Mouse (Mus musculus) cerebral cortex, adult 2 months (tissue): Measurements from ENCODE around the gene Ifnz.

Experiments
- WGBS: fragments of 180-500 bp; shearing (Covaris S2); methylation state at CpG from one replicate; pipeline ENCODE4 v1.1.7; 2018; 5-methylcytosine and 5-hydroxymethylcytosine counted together

Gene Ifnz

DNA sequence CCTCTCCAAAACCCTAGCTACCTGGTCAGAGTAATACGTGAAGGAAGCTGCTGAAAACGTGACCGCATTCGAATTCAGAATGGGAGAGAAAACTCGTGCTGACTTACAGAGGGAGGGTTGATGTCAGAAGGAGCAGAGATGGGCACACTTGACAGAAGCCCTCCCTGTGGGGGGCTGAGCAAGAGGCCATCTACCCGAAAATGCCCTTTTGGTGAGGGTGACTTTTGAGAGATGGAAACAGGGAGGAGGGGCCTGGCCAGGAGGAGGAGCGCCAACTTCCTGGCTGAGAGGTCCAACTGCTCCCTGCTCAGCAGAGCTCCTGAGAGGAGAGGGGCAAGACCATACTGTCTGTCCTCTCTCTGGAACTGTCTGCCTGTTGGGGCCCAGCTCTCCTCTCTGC is at the start of gene Ifnz:
Gene Ifnz (plus strand): TSS at position 301 of the 400 bp plus-strand sequence.
- WGBS = 18% methylated on average over 4 of the region's 7 CpGs

DNA sequence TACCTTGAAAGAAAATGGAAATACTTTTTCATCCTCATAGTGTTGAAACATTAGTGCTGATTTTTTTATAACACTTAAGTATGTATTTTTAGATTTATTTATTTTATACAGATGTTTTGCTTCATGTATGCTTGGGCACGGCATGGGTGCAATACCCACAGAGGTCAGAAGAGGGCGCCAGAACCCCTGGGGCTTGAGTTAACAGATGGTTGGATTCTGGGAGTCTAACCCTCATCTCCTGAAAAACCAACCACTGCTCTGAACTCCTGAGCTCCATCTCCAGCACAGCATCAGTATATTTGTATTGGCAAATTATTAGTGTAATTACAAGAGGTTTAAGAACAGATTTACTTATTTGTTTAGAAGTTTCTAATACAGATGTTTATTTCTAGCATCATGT is 43.5 kb upstream of the Ifnz start:
- WGBS = 6% methylated on average over 2 of the region's 2 CpGs

DNA sequence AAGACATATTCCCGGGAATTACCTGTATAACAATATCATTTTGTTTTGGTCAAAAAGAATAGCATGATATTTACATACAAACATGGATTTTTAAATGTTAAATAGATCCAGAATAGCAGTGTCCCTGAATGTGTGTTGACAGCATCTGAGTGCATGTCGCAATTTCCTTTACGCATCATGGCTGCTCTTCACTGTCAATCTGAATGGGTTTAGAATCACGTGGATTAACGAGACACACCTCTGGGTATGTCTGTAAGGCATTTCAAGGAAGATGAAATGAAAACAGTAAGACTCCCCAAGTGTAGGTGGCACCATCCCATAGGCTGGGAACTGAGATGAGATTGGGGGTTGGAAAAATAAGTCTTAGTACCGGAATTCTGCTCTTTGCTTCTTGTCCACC is 42.9 kb upstream of the Ifnz start:
- WGBS = 87% methylated on average over 6 of the region's 6 CpGs

DNA sequence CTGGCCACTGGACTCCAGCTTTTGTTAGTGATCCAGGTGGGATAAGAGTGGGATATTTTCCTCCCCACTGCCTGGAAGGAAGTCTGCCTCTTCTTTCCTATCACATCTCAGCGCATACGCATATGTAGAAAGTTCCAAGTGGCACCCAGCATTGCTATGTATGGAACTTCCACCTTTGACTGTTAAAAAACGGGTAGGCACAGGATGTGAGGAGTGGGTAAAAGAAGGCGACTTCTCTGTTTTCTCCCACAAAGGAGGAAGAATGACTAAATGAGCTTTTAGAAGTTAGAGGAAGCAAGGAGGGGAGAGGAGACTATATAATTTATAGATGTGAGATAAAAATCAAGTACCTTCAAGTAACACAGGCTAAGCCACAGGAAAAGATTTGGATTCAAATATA is 40.5 kb upstream of the Ifnz start:
- 91% methylated on average over 4 of the region's 4 CpGs for WGBS

DNA sequence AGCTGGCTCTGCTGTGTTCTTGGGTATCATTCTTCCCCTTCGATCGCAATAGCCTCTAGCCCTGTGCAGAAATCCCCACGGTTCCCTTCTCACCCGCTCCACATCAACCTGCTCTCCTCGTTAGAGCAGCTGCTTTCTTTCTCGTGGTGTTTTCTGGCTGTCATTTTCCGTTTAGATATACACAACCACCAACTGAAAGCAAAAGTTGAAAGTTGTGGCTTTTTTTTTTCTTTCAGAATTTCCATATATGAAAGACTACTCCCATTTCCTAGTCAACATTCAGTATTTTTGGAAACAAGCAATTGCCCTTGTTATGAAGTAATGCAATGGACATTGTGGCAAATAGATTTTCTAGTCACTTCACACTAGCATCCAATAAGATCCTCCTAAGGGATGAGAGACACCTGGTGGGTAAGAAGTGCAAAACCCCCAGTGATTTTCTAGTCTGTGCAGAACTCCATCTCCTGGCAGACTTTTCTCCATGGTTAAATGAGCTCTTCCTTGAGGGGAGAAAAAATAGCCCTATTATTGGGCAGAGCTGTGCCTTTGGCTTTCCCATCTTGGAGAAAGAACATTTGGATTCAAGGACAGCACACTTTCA is 39.1 kb upstream of the Ifnz start:
- 70% methylated on average over 7 of the region's 7 CpGs for WGBS

DNA sequence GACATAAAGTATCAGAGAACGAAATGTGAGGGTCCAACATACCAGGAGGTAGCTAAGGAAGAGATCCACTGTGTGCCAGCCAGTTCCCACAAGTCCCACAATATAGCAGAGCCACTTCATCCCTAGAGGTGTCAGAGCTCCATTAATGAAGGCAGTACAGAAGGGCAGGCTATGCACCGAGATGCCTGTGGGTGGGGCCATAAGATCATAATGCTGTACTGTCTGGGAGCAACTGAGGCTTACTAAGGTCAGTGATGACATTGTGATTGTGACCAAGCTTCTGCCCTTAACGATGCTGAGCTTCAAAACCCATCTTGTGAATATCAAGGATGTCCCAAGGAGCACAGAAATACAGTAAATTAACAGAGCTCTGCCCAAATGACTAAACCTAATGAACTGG is 37.7 kb upstream of the Ifnz start:
- 56% methylated on average over 3 of the region's 3 CpGs for WGBS

DNA sequence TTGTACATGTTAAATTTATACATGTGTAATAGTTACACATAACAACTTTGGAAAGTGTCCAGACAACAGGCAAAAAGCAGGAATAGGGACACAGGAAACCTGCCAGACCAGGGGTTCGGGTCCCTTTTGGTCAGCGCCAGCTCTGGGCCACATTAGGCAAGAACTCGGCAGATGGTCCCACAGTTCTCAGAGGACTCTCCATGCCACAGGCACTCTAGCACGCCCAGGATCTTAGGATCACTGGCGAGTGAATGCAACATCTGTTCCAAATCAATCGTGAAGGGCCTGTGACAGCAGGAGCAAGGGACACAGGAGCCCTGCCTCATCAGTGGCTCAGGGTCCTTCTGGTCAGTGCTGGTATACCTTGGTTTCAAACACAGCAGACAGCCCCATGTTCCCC is 32.0 kb upstream of the Ifnz start:
- WGBS = 81% methylated on average over 6 of the region's 6 CpGs

DNA sequence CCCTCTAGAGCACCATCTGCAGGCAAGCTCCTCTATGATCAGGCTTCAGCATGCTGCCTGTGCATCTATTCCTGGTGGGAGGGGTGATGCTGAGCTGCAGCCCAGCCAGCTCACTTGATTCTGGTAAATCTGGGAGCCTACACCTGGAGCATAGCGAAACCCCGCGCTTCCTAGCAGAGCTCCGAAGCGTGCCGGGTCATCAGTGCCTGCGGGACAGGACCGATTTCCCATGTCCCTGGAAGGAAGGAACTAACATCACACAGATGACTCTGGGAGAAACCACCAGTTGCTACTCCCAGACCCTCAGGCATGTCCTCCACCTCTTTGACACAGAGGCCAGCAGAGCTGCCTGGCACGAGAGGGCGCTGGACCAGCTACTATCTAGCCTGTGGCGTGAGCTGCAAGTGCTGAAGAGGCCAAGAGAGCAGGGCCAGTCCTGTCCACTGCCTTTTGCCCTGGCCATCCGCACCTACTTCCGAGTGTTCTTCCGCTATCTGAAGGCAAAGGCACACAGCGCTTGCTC is 27.1 kb upstream of the Ifnz start, which contains the start of gene Gm13271:
Gene Gm13271 (plus strand): TSS at position 51 of the 523 bp plus-strand sequence.
- 85% methylated on average over 15 of the region's 15 CpGs for WGBS

DNA sequence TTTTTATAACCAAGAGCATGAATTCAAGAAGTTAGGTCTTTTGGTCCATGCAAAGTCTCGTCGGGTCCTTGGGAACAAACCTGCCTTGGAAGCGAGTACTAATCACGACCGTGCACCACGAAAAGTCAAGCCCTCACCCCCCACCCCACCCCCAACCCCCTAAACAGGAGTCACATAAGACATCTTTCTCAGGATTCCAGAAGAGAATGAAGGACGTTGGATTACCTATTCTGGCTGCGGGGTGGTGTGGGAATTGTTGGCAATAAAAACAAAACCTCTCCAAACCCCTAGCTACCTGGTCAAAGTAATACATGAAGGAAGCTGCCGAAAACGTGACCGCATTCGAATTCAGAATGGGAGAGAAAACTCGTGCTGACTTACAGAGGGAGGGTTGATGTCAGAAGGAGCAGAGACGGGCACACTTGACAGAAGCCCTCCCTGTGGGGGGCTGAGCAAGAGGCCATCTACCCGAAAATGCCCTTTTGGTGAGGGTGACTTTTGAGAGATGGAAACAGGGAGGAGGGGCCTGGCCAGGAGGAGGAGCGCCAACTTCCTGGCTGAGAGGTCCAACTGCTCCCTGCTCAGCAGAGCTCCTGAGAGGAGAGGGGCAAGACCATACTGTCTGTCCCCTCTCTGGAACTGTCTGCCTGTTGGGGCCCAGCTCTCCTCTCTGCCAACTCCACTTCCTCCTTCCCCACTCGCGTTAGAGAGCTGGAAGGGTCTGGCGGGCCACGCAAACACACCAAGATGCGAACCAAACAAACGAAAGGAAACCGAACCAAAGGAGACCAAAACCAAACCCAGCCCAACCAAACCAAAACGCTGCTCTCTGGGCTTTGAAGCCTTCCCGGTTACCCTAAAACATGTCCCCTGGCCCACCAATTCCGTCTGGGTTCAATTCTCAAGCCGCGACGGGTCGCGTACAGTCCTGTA is 25.1 kb upstream of the Ifnz start:
- 12% methylated on average over 29 of the region's 31 CpGs for WGBS

DNA sequence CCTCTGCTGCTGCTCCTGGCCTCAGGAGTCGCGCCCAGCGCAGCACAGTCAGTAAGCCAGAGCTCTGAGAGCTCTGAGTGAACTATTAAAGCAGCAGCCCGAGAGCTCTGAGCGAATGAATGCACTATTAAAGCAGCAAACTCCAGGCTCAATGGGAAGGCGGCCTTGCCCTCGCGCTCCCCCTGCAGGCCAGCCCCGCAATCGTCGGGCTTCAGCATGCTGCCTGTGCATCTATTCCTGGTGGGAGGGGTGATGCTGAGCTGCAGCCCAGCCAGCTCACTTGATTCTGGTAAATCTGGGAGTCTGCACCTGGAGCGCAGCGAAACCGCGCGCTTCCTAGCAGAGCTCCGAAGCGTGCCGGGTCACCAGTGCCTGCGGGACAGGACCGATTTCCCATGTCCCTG is 24.3 kb upstream of the Ifnz start:
- under 1% methylated on average over 21 of the region's 21 CpGs for WGBS

DNA sequence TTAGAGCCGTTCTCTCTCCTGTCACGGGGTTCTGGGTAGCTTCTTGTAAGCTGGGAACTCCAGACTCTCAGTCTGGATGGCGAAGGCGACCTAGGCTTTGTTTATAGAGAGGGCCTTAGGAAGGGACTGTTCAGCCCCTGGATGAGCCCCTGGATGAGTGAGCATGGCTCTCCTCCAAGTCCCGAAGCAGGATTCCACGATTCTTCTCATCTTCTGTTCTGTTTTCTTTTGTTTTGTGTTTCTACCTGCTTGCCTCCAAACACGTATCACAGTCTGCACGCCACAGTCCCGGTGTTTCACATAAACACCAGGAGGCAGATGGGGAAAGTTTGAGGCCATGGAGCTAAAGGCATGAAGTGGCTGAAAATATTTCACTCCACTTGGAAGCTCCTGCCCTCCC is 23.2 kb upstream of the Ifnz start:
- WGBS = 90% methylated on average over 9 of the region's 9 CpGs

DNA sequence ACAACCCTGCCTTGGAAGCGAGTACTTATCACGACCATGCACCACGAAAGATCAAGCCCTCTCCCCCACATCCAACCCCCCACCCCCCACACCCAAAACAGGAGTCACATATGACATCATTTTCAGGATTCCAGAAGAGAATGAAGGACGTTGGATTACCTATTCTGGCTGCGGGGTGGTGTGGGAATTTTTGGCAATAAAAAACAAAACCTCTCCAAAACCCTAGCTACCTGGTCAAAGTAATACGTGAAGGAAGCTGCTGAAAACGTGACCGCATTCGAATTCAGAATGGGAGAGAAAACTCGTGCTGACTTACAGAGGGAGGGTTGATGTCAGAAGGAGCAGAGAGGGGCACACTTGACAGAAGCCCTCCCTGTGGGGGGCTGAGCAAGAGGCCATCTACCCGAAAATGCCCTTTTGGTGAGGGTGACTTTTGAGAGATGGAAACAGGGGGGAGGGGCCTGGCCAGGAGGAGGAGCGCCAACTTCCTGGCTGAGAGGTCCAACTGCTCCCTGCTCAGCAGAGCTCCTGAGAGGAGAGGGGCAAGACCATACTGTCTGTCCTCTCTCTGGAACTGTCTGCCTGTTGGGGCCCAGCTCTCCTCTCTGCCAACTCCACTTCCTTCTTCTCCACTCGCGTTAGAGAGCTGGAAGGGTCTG is 22.2 kb upstream of the Ifnz start, which contains the start of gene Gm13283:
Gene Gm13283 (plus strand): TSS at position 510 of the 659 bp plus-strand sequence.
- 41% methylated on average over 9 of the region's 14 CpGs for WGBS

DNA sequence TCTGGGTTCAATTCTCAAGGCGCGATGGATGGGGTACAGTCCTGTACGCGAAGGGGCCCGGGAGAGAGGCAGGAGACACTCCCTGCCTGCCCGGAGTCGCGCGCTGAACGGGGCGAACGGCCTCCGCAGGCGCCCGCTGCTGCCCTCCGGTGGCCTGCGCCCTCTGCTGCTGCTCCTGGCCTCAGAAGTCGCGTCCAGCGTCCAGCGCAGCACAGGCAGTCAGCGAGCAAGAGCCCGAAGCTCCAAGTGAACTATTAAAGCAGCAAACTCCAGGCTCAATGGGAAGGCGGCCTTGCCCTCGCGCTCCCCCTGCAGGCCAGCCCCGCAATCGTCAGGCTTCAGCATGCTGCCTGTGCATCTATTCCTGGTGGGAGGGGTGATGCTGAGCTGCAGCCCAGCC is 21.5 kb upstream of the Ifnz start:
- 0% methylated on average over 27 of the region's 28 CpGs for WGBS

DNA sequence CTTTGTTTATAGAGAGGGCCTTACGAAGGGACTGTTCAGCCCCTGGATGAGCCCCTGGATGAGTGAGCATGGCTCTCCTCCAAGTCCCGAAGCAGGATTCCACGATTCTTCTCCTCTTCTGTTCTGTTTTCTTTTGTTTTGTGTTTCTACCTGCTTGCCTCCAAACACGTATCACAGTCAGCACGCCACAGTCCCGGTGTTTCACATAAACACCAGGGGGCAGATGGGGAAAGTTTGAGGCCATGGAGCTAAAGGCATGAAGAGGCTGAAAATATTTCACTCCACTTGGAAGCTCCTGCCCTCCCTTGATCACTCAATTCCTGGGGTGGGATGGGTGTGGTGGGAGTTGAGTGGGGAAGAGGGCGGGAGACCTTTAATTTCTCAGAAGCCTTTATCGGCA is 20.2 kb upstream of the Ifnz start:
- 78% methylated on average over 6 of the region's 8 CpGs for WGBS

DNA sequence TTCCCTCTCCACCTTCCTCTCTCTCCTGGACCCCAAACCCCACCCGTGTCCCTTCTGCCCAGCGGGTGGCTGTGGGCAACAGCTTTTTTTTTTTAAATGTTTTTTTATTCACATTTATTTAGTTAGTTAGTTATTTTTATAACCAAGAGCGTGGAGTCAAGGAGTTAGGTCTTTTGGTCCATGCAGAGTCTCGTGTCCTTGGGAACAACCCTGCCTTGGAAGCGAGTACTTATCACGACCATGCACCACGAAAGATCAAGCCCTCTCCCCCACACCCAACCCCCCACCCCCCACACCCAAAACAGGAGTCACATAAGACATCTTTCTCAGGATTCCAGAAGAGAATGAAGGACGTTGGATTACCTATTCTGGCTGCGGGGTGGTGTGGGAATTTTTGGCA is 19.6 kb upstream of the Ifnz start:
- WGBS = 73% methylated on average over 9 of the region's 9 CpGs

DNA sequence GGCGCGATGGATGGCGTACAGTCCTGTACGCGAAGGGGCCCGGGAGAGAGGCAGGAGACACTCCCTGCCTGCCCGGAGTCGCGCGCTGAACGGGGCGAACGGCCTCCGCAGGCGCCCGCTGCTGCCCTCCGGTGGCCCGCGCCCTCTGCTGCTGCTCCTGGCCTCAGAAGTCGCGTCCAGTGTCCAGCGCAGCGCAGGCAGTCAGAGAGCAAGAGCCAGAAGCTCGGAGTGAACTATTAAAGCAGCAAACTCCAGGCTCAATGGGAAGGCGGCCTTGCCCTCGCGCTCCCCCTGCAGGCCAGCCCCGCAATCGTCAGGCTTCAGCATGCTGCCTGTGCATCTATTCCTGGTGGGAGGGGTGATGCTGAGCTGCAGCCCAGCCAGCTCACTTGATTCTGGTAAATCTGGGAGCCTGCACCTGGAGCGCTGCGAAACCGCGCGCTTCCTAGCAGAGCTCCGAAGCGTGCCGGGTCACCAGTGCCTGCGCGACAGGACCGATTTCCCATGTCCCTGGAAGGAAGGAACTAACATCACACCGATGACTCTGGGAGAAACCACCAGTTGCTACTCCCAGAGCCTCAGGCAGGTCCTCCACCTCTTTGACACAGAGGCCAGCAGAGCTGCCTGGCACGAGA is 18.4 kb upstream of the Ifnz start:
- WGBS = 4% methylated on average over 32 of the region's 42 CpGs

DNA sequence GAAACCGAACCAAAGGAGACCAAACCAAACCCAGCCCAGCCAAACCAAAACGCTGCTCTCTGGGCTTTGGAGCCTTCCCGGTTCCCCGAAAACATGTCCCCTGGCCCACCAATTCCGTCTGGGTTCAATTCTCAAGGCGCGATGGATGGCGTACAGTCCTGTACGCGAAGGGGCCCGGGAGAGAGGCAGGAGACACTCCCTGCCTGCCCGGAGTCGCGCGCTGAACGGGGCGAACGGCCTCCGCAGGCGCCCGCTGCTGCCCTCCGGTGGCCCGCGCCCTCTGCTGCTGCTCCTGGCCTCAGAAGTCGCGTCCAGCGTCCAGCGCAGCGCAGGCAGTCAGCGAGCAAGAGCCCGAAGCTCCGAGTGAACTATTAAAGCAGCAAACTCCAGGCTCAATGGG is 8.4 kb upstream of the Ifnz start, which contains the start of gene Gm13290:
Gene Gm13290 (plus strand): TSS at position 301 of the 400 bp plus-strand sequence.
- WGBS = no CpG with 5 or more reads among the region's 32 CpGs

DNA sequence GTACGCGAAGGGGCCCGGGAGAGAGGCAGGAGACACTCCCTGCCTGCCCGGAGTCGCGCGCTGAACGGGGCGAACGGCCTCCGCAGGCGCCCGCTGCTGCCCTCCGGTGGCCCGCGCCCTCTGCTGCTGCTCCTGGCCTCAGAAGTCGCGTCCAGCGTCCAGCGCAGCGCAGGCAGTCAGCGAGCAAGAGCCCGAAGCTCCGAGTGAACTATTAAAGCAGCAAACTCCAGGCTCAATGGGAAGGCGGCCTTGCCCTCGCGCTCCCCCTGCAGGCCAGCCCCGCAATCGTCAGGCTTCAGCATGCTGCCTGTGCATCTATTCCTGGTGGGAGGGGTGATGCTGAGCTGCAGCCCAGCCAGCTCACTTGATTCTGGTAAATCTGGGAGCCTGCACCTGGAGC is 5.3 kb upstream of the Ifnz start, which contains the start of gene Gm13289:
Gene Gm13289 (plus strand): TSS at position 301 of the 400 bp plus-strand sequence.
- no CpG with 5 or more reads among the region's 29 CpGs for WGBS

DNA sequence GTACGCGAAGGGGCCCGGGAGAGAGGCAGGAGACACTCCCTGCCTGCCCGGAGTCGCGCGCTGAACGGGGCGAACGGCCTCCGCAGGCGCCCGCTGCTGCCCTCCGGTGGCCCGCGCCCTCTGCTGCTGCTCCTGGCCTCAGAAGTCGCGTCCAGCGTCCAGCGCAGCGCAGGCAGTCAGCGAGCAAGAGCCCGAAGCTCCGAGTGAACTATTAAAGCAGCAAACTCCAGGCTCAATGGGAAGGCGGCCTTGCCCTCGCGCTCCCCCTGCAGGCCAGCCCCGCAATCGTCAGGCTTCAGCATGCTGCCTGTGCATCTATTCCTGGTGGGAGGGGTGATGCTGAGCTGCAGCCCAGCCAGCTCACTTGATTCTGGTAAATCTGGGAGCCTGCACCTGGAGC is 2.4 kb upstream of the Ifnz start, which contains the start of gene Gm13272:
Gene Gm13272 (plus strand): TSS at position 301 of the 400 bp plus-strand sequence.
- no CpG with 5 or more reads among the region's 29 CpGs for WGBS

DNA sequence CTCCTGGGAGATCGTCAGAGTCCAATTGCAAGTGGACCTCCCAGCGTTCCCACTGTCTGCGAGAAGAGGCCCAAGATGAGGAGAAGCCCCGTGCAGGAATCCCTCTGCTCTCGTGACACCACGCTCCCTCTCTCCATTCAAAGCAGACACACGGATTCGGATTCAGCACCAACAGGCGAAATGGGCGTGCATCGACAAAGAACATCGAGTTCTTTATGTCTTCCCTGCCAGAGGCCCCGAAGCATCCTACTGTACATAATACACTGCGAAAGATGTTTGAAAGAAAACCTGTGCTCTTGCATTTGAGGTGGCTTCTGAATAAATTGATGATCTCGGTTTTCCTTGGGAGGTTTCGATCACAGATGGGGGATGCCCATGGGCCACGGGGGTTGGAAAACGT is 1.6 kb upstream of the Ifnz start:
- WGBS = 70% methylated on average over 16 of the region's 18 CpGs

DNA sequence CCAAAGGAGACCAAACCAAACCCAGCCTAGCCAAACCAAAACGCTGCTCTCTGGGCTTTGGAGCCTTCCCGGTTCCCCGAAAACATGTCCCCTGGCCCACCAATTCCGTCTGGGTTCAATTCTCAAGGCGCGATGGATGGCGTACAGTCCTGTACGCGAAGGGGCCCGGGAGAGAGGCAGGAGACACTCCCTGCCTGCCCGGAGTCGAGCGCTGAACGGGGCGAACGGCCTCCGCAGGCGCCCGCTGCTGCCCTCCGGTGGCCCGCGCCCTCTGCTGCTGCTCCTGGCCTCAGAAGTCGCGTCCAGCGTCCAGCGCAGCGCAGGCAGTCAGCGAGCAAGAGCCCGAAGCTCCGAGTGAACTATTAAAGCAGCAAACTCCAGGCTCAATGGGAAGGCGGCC is 404 bp downstream of the Ifnz start:
- WGBS = 0% methylated on average over 4 of the region's 31 CpGs

DNA sequence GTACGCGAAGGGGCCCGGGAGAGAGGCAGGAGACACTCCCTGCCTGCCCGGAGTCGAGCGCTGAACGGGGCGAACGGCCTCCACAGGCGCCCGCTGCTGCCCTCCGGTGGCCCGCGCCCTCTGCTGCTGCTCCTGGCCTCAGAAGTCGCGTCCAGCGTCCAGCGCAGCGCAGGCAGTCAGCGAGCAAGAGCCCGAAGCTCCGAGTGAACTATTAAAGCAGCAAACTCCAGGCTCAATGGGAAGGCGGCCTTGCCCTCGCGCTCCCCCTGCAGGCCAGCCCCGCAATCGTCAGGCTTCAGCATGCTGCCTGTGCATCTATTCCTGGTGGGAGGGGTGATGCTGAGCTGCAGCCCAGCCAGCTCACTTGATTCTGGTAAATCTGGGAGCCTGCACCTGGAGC is 3.5 kb downstream of the Ifnz start, which contains the start of gene Gm13276:
Gene Gm13276 (plus strand): TSS at position 301 of the 400 bp plus-strand sequence.
- WGBS = no CpG with 5 or more reads among the region's 27 CpGs
